Mouse (Mus musculus) intestine, embryonic 16.5 days (tissue): ENCODE measurements at regions not wholly inside any gene's neighbourhood (a gene's known extent, or its start where the extent isn't known, plus 50 kb on each side); places are given as distances from the start of the nearest gene placed in this dataset.

Source experiments
- ATAC-seq: fragments of 200-750 bp; cut with Nextera tagmentation; 2 replicates; pipeline ENCODE4 v1.8.0; 2017; ENCODE audit warnings: moderate TSS enrichment, moderate library complexity
- H3K27ac ChIP-seq: fragments of 300-500 bp; sonication (generic); 2 replicates; pipeline ENCODE4 v1.5.1; 2014; ENCODE audit warnings: mild to moderate bottlenecking, low read length
- H3K27me3 ChIP-seq: fragments of 300-500 bp; sonication (generic); replicated peaks from 2 replicates; pipeline ENCODE4 v1.6.1; 2014; ENCODE audit warnings: low read length, control low read depth, mixed read lengths; ENCODE audit not compliant: control insufficient read depth, insufficient read depth
- H3K36me3 ChIP-seq: fragments of 300-500 bp; sonication (generic); 2 replicates; pipeline ENCODE4 v1.6.1; 2014; ENCODE audit warnings: low read length, control low read depth; ENCODE audit not compliant: control insufficient read depth, insufficient read depth
- H3K4me1 ChIP-seq: fragments of 300-500 bp; sonication (generic); 2 replicates; pipeline ENCODE4 v1.6.1; 2014; ENCODE audit warnings: low read length, control low read depth, mixed read lengths; ENCODE audit not compliant: control insufficient read depth, insufficient read depth
- H3K4me2 ChIP-seq: fragments of 300-500 bp; sonication (generic); 2 replicates; pipeline ENCODE4 v1.6.1; 2014; ENCODE audit warnings: low read depth, low read length, control low read depth
- H3K4me3 ChIP-seq: fragments of 300-500 bp; sonication (generic); 2 replicates; pipeline ENCODE4 v1.5.1; 2014; ENCODE audit warnings: mild to moderate bottlenecking, low read length
- H3K9ac ChIP-seq: fragments of 300-500 bp; sonication (generic); 2 replicates; pipeline ENCODE4 v1.6.1; 2014; ENCODE audit warnings: low read depth, low read length
- H3K9me3 ChIP-seq: fragments of 300-500 bp; sonication (generic); 2 replicates; pipeline ENCODE4 v1.6.1; 2016; ENCODE audit warnings: low read length, control low read depth; ENCODE audit not compliant: control insufficient read depth
- WGBS: fragments of 180-500 bp; shearing (Covaris S2); extraction: QIAGEN DNeasy Blood & Tissue Kit; methylation state at CpG from one replicate; pipeline ENCODE4 v1.1.7; 2014; 5-methylcytosine and 5-hydroxymethylcytosine counted together

- H3K36me3 ChIP-seq, result no peaks in the 10 kb centered on the region
- no peaks in the 10 kb centered on the region for H3K4me1 ChIP-seq
- no peak for ATAC-seq
- no peak overlapping the region for H3K27ac ChIP-seq
- H3K9me3 ChIP-seq, result no peaks in the 10 kb centered on the region
- no peak overlapping the region for H3K4me2 ChIP-seq
- no peak overlapping the region for H3K4me3 ChIP-seq
- no peak overlapping the region for H3K9ac ChIP-seq
- 62% methylated on average over 2 of the region's 2 CpGs for WGBS
- no peaks in the 10 kb centered on the region for H3K27me3 ChIP-seq
Measured at GRCm38 (mm10) chr6:50939440-50939839, 285.2 kb upstream of the Npvf start.

GRCm38 (mm10) chr6:50940118-50940517 is 285.9 kb upstream of the Npvf start:
- Histone ChIP-seq H3K27me3 (no peaks in the 10 kb centered on the region), H3K27ac (no peak overlapping the region), H3K9ac (no peak overlapping the region), H3K4me1 (no peaks in the 10 kb centered on the region), H3K36me3 (no peaks in the 10 kb centered on the region), H3K4me3 (no peak overlapping the region), H3K9me3 (no peaks in the 10 kb centered on the region), H3K4me2 (no peak overlapping the region)
- 33% methylated on average over 1 of the region's 1 CpGs for WGBS
- ATAC-seq, result no peak

- Histone ChIP-seq H3K9me3 (no peaks in the 10 kb centered on the region), H3K4me3 (no peak overlapping the region), H3K36me3 (no peaks in the 10 kb centered on the region), H3K4me1 (no peaks in the 10 kb centered on the region), H3K4me2 (no peak overlapping the region), H3K27me3 (no peaks in the 10 kb centered on the region), H3K9ac (no peak overlapping the region), H3K27ac (peak overlapping the region; percentile 5)
- ATAC-seq, result 0 out of 2 replicates have a peak, but pooled peaks have one; percentile 38
- 62% methylated on average over 10 of the region's 10 CpGs for WGBS
Measured at GRCm38 (mm10) chr6:50940641-50941398, 286.6 kb upstream of the Npvf start.

- WGBS, result 86% methylated on average over 5 of the region's 5 CpGs
- ATAC-seq, result no peak
- no peak overlapping the region for H3K9ac ChIP-seq
Measured at GRCm38 (mm10) chr6:50942696-50943095, 288.5 kb upstream of the Npvf start.

GRCm38 (mm10) chr6:50948061-50948460 is 293.8 kb upstream of the Npvf start:
- Histone ChIP-seq H3K9me3 (no peaks in the 10 kb centered on the region), H3K27me3 (no peaks in the 10 kb centered on the region), H3K27ac (no peak overlapping the region), H3K4me2 (no peak overlapping the region), H3K4me1 (0 out of 2 replicates have a peak, but pooled peaks cover 6% of the 10 kb centered on the region), H3K9ac (no peak overlapping the region), H3K36me3 (no peaks in the 10 kb centered on the region), H3K4me3 (no peak overlapping the region)
- no peak for ATAC-seq
- 62% methylated on average over 4 of the region's 4 CpGs for WGBS

More at GRCm38 (mm10) chr6:50942696-50943095, 288.5 kb upstream of the Npvf start:
- Histone ChIP-seq H3K36me3 (no peaks in the 10 kb centered on the region), H3K9me3 (no peaks in the 10 kb centered on the region), H3K4me2 (no peak overlapping the region), H3K4me1 (no peaks in the 10 kb centered on the region), H3K4me3 (no peak overlapping the region), H3K27me3 (no peaks in the 10 kb centered on the region), H3K27ac (no peak overlapping the region)

- H3K9ac ChIP-seq, result no peak overlapping the region
- WGBS, result 89% methylated on average over 5 of the region's 5 CpGs
- H3K9me3 ChIP-seq, result no peaks in the 10 kb centered on the region
- no peak for ATAC-seq
- no peaks in the 10 kb centered on the region for H3K27me3 ChIP-seq
- no peaks in the 10 kb centered on the region for H3K36me3 ChIP-seq
- H3K4me1 ChIP-seq, result 0 out of 2 replicates have a peak, but pooled peaks cover 6% of the 10 kb centered on the region
- H3K27ac ChIP-seq, result no peak overlapping the region
- H3K4me3 ChIP-seq, result no peak overlapping the region
- no peak overlapping the region for H3K4me2 ChIP-seq
Measured at GRCm38 (mm10) chr6:50949361-50949760, 295.1 kb upstream of the Npvf start.

GRCm38 (mm10) chr6:50949883-50950583 is 295.8 kb upstream of the Npvf start:
- no peak for ATAC-seq
- H3K27ac ChIP-seq, result no peak overlapping the region

GRCm38 (mm10) chr6:50957328-50957900 is 303.2 kb upstream of the Npvf start:
- H3K9ac ChIP-seq, result no peak overlapping the region
- 90% methylated on average over 4 of the region's 4 CpGs for WGBS
- ATAC-seq, result no peak
- no peaks in the 10 kb centered on the region for H3K27me3 ChIP-seq
- H3K27ac ChIP-seq, result no peak overlapping the region
- no peaks in the 10 kb centered on the region for H3K4me1 ChIP-seq
- no peaks in the 10 kb centered on the region for H3K9me3 ChIP-seq
- H3K4me2 ChIP-seq, result no peak overlapping the region
- no peak overlapping the region for H3K4me3 ChIP-seq
- H3K36me3 ChIP-seq, result no peaks in the 10 kb centered on the region

More at GRCm38 (mm10) chr6:50949883-50950583, 295.8 kb upstream of the Npvf start:
- Histone ChIP-seq H3K4me2 (no peak overlapping the region), H3K4me3 (no peak overlapping the region), H3K36me3 (no peaks in the 10 kb centered on the region), H3K27me3 (no peaks in the 10 kb centered on the region), H3K9me3 (no peaks in the 10 kb centered on the region), H3K4me1 (0 out of 2 replicates have a peak, but pooled peaks cover 6% of the 10 kb centered on the region), H3K9ac (no peak overlapping the region)
- WGBS, result 61% methylated on average over 11 of the region's 11 CpGs

GRCm38 (mm10) chr6:50960341-50960740 is 306.1 kb upstream of the Npvf start:
- Histone ChIP-seq H3K9ac (no peak overlapping the region), H3K27ac (no peak overlapping the region), H3K9me3 (no peaks in the 10 kb centered on the region), H3K27me3 (no peaks in the 10 kb centered on the region), H3K36me3 (no peaks in the 10 kb centered on the region), H3K4me3 (no peak overlapping the region), H3K4me1 (no peaks in the 10 kb centered on the region), H3K4me2 (no peak overlapping the region)
- WGBS, result 60% methylated on average over 5 of the region's 5 CpGs
- ATAC-seq, result no peak
